Mouse (Mus musculus) cerebellum, postnatal 14 days (tissue): ENCODE measurements around the gene Hmgb3.
"Not testable (repeated sequence)": the region's sequence is repeated elsewhere in the genome, so short reads cannot be mapped to it uniquely, and the experiment has no call there.

Experiments used
- DNase-seq, 2 experiments: peaks; one replicate each; pipeline ENCODE4 v3.0.0; 2021; ENCODE audit warnings: mixed read lengths in 2 of 2

Hmgb3 gene

GRCm38 (mm10) chrX:71555415-71556114 is at the start of gene Hmgb3:
Gene Hmgb3, plus strand, starts transcription at chrX:71555918.
- peak; percentile 83 to 84 for DNase-seq

GRCm38 (mm10) chrX:71506591-71506990 is 49.1 kb upstream of the Hmgb3 start:
- DNase-seq: not testable (repeated sequence)

GRCm38 (mm10) chrX:71519252-71519651 is 36.5 kb upstream of the Hmgb3 start:
- no peak for DNase-seq

GRCm38 (mm10) chrX:71522889-71523288 is 32.8 kb upstream of the Hmgb3 start:
- no peak for DNase-seq

GRCm38 (mm10) chrX:71524310-71524709 is 31.4 kb upstream of the Hmgb3 start:
- DNase-seq: no peak

GRCm38 (mm10) chrX:71525593-71526299 is 30.0 kb upstream of the Hmgb3 start:
- no peak for DNase-seq

GRCm38 (mm10) chrX:71527461-71527860 is 28.3 kb upstream of the Hmgb3 start:
- no peak for DNase-seq

- DNase-seq: no peak
Observed at GRCm38 (mm10) chrX:71528150-71528549, 27.6 kb upstream of the Hmgb3 start.

GRCm38 (mm10) chrX:71528646-71529045 is 27.1 kb upstream of the Hmgb3 start:
- peak; percentile 23 to 33 for DNase-seq

- DNase-seq: no peak
Observed at GRCm38 (mm10) chrX:71532635-71533034, 23.1 kb upstream of the Hmgb3 start.

- no peak for DNase-seq
Observed at GRCm38 (mm10) chrX:71534102-71534501, 21.6 kb upstream of the Hmgb3 start.

- no peak for DNase-seq
Observed at GRCm38 (mm10) chrX:71537791-71538190, 17.9 kb upstream of the Hmgb3 start.

GRCm38 (mm10) chrX:71540821-71541510 is 14.8 kb upstream of the Hmgb3 start:
- DNase-seq: peak; percentile 44 to 61

GRCm38 (mm10) chrX:71544731-71545130 is 11.0 kb upstream of the Hmgb3 start:
- no peak for DNase-seq

GRCm38 (mm10) chrX:71545163-71545562 is 10.6 kb upstream of the Hmgb3 start:
- no peak for DNase-seq

GRCm38 (mm10) chrX:71556115-71556941 is 610 bp downstream of the Hmgb3 start:
- DNase-seq: peak; percentile 32 to 34

GRCm38 (mm10) chrX:71556965-71557491 is 1.3 kb downstream of the Hmgb3 start:
- peak in 1 of 2 experiments; percentile 9 for DNase-seq

GRCm38 (mm10) chrX:71559336-71559735 is 3.6 kb downstream of the Hmgb3 start:
- no peak for DNase-seq

- no peak for DNase-seq
Observed at GRCm38 (mm10) chrX:71560796-71561195, 5.1 kb downstream of the Hmgb3 start.

GRCm38 (mm10) chrX:71573132-71573900 is 17.6 kb downstream of the Hmgb3 start:
- no peak for DNase-seq

- DNase-seq: no peak
Observed at GRCm38 (mm10) chrX:71575550-71575949, 19.8 kb downstream of the Hmgb3 start.

GRCm38 (mm10) chrX:71589181-71589580 is 33.5 kb downstream of the Hmgb3 start:
- DNase-seq: no peak
